Mouse (Mus musculus): ENCODE measurements around the gene Mri1. TPM values are rescaled to one million over a fixed set of nuclear protein-coding genes. Genes with fewer than 3 reads are reported as not detected.
"Not testable (repeated sequence)": the region's sequence is repeated elsewhere in the genome, so short reads cannot be mapped to it uniquely, and the experiment has no call there.

Gene Mri1
- 60.7 and 63.3 TPM in 2 replicates for polyA plus RNA-seq (2016; fragmentation: Nextera tagmentation; extraction: Ambion mirVana)

- H3K36me3 ChIP-seq: peaks cover 69% of the 10 kb centered on the region
- H3K27me3 ChIP-seq (replicated peaks): no peaks in the 10 kb centered on the region
- peaks cover 16% of the 10 kb centered on the region for H3K4me1 ChIP-seq
- peak within 1 kb of the TSS; percentile 88 for H3K9ac ChIP-seq
- peak within 1 kb of the TSS; percentile 98 for H3K4me2 ChIP-seq (replicated peaks)
- H3K27ac ChIP-seq: peak within 1 kb of the TSS; percentile 76; the same call in 1 of the 2 replicates
- no peaks in the 10 kb centered on the region for H3K9me3 ChIP-seq
- peak; percentile 90 for ATAC-seq (ENCODE audit: low FRiP score, low read depth)
- WGBS: under 1% methylated on average over 64 of the region's 64 CpGs
- peak within 1 kb of the TSS; percentile 75 for H3K4me3 ChIP-seq
Observed at GRCm38 (mm10) chr8:84256822-84257610, at the start of gene Mri1. Gene Mri1, minus strand, starts transcription at chr8:84257326.

- no peaks in the 10 kb centered on the region for H3K27me3 ChIP-seq (replicated peaks)
- WGBS: 95% methylated on average over 2 of the region's 2 CpGs
- H3K9ac ChIP-seq: no peak overlapping the region
- no peak overlapping the region for H3K4me3 ChIP-seq
- no peak overlapping the region for H3K4me2 ChIP-seq (replicated peaks)
- no peaks in the 10 kb centered on the region for H3K4me1 ChIP-seq
- no peak for ATAC-seq (ENCODE audit: low FRiP score, low read depth)
- no peak overlapping the region for H3K27ac ChIP-seq
- H3K9me3 ChIP-seq: 0 out of 2 replicates have a peak, but pooled peaks cover 6% of the 10 kb centered on the region
- H3K36me3 ChIP-seq: no peaks in the 10 kb centered on the region
Observed at GRCm38 (mm10) chr8:84303951-84304350, 46.8 kb upstream of the Mri1 start.

GRCm38 (mm10) chr8:84297029-84297785 lies 40.1 kb upstream of the Mri1 start:
- no peak overlapping the region for H3K27ac ChIP-seq
- ATAC-seq (ENCODE audit: low FRiP score, low read depth): no peak
- H3K4me2 ChIP-seq (replicated peaks): no peak overlapping the region
- WGBS: 67% methylated on average over 5 of the region's 5 CpGs
- H3K4me1 ChIP-seq: no peaks in the 10 kb centered on the region
- no peak overlapping the region for H3K9ac ChIP-seq
- no peaks in the 10 kb centered on the region for H3K27me3 ChIP-seq (replicated peaks)
- 0 out of 2 replicates have a peak, but pooled peaks cover 6% of the 10 kb centered on the region for H3K9me3 ChIP-seq
- H3K36me3 ChIP-seq: no peaks in the 10 kb centered on the region
- no peak overlapping the region for H3K4me3 ChIP-seq

GRCm38 (mm10) chr8:84291688-84292087 lies 34.6 kb upstream of the Mri1 start:
- Histone ChIP-seq H3K27ac (no peak overlapping the region), H3K4me2 (replicated peaks) (no peak overlapping the region), H3K27me3 (replicated peaks) (no peaks in the 10 kb centered on the region), H3K36me3 (no peaks in the 10 kb centered on the region), H3K9me3 (no peaks in the 10 kb centered on the region), H3K4me3 (no peak overlapping the region), H3K9ac (no peak overlapping the region), H3K4me1 (no peaks in the 10 kb centered on the region)
- 30% methylated on average over 8 of the region's 8 CpGs for WGBS
- no peak for ATAC-seq (ENCODE audit: low FRiP score, low read depth)

- no peaks in the 10 kb centered on the region for H3K27me3 ChIP-seq (replicated peaks)
- no peak overlapping the region for H3K27ac ChIP-seq
- H3K4me1 ChIP-seq: no peaks in the 10 kb centered on the region
- H3K9ac ChIP-seq: no peak overlapping the region
- H3K4me3 ChIP-seq: no peak overlapping the region
- no peak for ATAC-seq (ENCODE audit: low FRiP score, low read depth)
- H3K36me3 ChIP-seq: no peaks in the 10 kb centered on the region
- 68% methylated on average over 5 of the region's 5 CpGs for WGBS
- no peaks in the 10 kb centered on the region for H3K9me3 ChIP-seq
- H3K4me2 ChIP-seq (replicated peaks): no peak overlapping the region
Observed at GRCm38 (mm10) chr8:84291086-84291485, 34.0 kb upstream of the Mri1 start.

- no peak for ATAC-seq (ENCODE audit: low FRiP score, low read depth)
- Histone ChIP-seq H3K36me3 (no peaks in the 10 kb centered on the region), H3K9me3 (no peaks in the 10 kb centered on the region), H3K4me3 (no peak overlapping the region), H3K9ac (no peak overlapping the region), H3K4me1 (no peaks in the 10 kb centered on the region), H3K27ac (no peak overlapping the region), H3K4me2 (replicated peaks) (no peak overlapping the region), H3K27me3 (replicated peaks) (no peaks in the 10 kb centered on the region)
- 57% methylated on average over 2 of the region's 2 CpGs for WGBS
Observed at GRCm38 (mm10) chr8:84288892-84289291, 31.8 kb upstream of the Mri1 start.

GRCm38 (mm10) chr8:84285665-84286064 lies 28.5 kb upstream of the Mri1 start:
- not testable (repeated sequence) for H3K4me1 ChIP-seq; H3K27ac ChIP-seq; H3K9ac ChIP-seq; ATAC-seq (ENCODE audit: low FRiP score, low read depth); H3K4me2 ChIP-seq (replicated peaks); H3K27me3 ChIP-seq (replicated peaks); H3K36me3 ChIP-seq; H3K9me3 ChIP-seq; H3K4me3 ChIP-seq
- 59% methylated on average over 5 of the region's 5 CpGs for WGBS

GRCm38 (mm10) chr8:84284608-84285063 lies 27.5 kb upstream of the Mri1 start:
- H3K27me3 ChIP-seq (replicated peaks): no peaks in the 10 kb centered on the region
- H3K9me3 ChIP-seq: no peaks in the 10 kb centered on the region
- no peak overlapping the region for H3K27ac ChIP-seq
- H3K36me3 ChIP-seq: no peaks in the 10 kb centered on the region
- H3K4me1 ChIP-seq: no peaks in the 10 kb centered on the region
- 33% methylated on average over 9 of the region's 9 CpGs for WGBS
- H3K4me2 ChIP-seq (replicated peaks): peak overlapping the region; percentile 8; the same call in 1 of the 2 replicates
- no peak overlapping the region for H3K4me3 ChIP-seq
- H3K9ac ChIP-seq: no peak overlapping the region
- ATAC-seq (ENCODE audit: low FRiP score, low read depth): no peak

- Histone ChIP-seq H3K9me3 (no peaks in the 10 kb centered on the region), H3K4me3 (no peak overlapping the region), H3K4me2 (replicated peaks) (no peak overlapping the region), H3K4me1 (no peaks in the 10 kb centered on the region), H3K27ac (no peak overlapping the region), H3K27me3 (replicated peaks) (no peaks in the 10 kb centered on the region), H3K36me3 (no peaks in the 10 kb centered on the region), H3K9ac (no peak overlapping the region)
- whole genome bisulfite sequencing: 82% methylated on average over 10 of the region's 10 CpGs
- ATAC-seq (ENCODE audit: low FRiP score, low read depth): no peak
Observed at GRCm38 (mm10) chr8:84280777-84281176, 23.7 kb upstream of the Mri1 start.

GRCm38 (mm10) chr8:84276447-84276846 lies 19.3 kb upstream of the Mri1 start:
- Histone ChIP-seq H3K9me3 (no peaks in the 10 kb centered on the region), H3K36me3 (no peaks in the 10 kb centered on the region), H3K4me3 (no peak overlapping the region), H3K9ac (0 out of 2 replicates have a peak overlapping the region, but pooled peaks have one; percentile 21), H3K27me3 (replicated peaks) (no peaks in the 10 kb centered on the region), H3K27ac (no peak overlapping the region), H3K4me1 (no peaks in the 10 kb centered on the region), H3K4me2 (replicated peaks) (no peak overlapping the region)
- 67% methylated on average over 1 of the region's 1 CpGs for WGBS
- ATAC-seq (ENCODE audit: low FRiP score, low read depth): no peak

GRCm38 (mm10) chr8:84273968-84274367 lies 16.8 kb upstream of the Mri1 start:
- no peak overlapping the region for H3K27ac ChIP-seq
- H3K9ac ChIP-seq: no peak overlapping the region
- H3K9me3 ChIP-seq: no peaks in the 10 kb centered on the region
- H3K27me3 ChIP-seq (replicated peaks): no peaks in the 10 kb centered on the region
- no peak overlapping the region for H3K4me2 ChIP-seq (replicated peaks)
- ATAC-seq (ENCODE audit: low FRiP score, low read depth): no peak
- H3K36me3 ChIP-seq: no peaks in the 10 kb centered on the region
- WGBS: 85% methylated on average over 3 of the region's 3 CpGs
- H3K4me1 ChIP-seq: peaks cover 9% of the 10 kb centered on the region
- H3K4me3 ChIP-seq: no peak overlapping the region

GRCm38 (mm10) chr8:84272302-84272701 lies 15.2 kb upstream of the Mri1 start:
- H3K27me3 ChIP-seq (replicated peaks): no peaks in the 10 kb centered on the region
- no peak overlapping the region for H3K27ac ChIP-seq
- no peak for ATAC-seq (ENCODE audit: low FRiP score, low read depth)
- no peaks in the 10 kb centered on the region for H3K9me3 ChIP-seq
- H3K9ac ChIP-seq: no peak overlapping the region
- H3K36me3 ChIP-seq: no peaks in the 10 kb centered on the region
- peaks cover 9% of the 10 kb centered on the region for H3K4me1 ChIP-seq
- no peak overlapping the region for H3K4me2 ChIP-seq (replicated peaks)
- 85% methylated on average over 4 of the region's 4 CpGs for WGBS
- no peak overlapping the region for H3K4me3 ChIP-seq
